Mouse (Mus musculus): ENCODE results near the gene Lama5.

DNA sequence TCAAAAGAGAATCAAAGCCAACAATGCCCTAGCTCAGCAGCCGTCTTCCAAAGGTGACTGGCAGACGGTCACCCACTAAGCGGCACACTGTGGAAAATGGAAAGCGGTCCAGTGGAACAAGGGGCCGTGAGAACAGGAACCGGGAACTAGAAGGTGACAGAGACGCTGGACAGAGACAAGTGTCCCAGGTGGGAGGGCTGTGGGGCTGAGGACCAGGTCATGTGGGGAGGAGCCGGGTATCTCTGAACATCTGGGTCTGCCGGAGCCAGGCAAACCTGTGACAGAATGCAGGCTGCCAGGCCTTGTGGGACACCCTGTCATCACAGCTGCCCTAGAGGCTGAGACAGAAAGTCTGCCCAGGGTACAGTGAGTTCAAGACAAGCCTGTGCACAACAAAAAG is 21.2 kb downstream of the Lama5 start:
- TF ChIP-seq POLR2A (IDR thresholded peaks at IDR 0.05; ENCODE audit: control insufficient read depth, low read depth, low read length), result no peak
- no peak for TF ChIP-seq CTCF (IDR thresholded peaks at IDR 0.05; ENCODE audit: control insufficient read depth, insufficient read depth, insufficient replicate concordance, low read depth, low read length)
